Mouse (Mus musculus) layer of hippocampus, adult 18-20 months (tissue): ENCODE data around the gene Mmp28. TPM values are rescaled to one million over a fixed set of nuclear protein-coding genes. Genes with fewer than 3 reads are reported as not detected.

Source experiments
- DNase-seq, 2 experiments: peaks; one replicate each; pipeline ENCODE4 v3.0.0; 2022; ENCODE audit warnings: low spot score in 2 of 2
- long read RNA-seq: library from polyadenylated mRNA; stranded (forward); transcript quantifications from one replicate; pipeline ENCODE4 v2.0.0, GENCODE M21; 2021
- total RNA-seq, 2 experiments: library from RNA; stranded (reverse); gene quantifications; 2 replicates each; pipeline ENCODE4 v1.2.3; 2021

Gene Mmp28
- total RNA-seq: 1 to 10 TPM; 2.9 TPM
- long read RNA-seq: 0 reads

- no peak for DNase-seq
These were observed at the start of gene Mmp28 for GRCm38 (mm10) chr11:83462711-83463244. Gene Mmp28 (minus strand): TSS chr11:83463071.

DNA sequence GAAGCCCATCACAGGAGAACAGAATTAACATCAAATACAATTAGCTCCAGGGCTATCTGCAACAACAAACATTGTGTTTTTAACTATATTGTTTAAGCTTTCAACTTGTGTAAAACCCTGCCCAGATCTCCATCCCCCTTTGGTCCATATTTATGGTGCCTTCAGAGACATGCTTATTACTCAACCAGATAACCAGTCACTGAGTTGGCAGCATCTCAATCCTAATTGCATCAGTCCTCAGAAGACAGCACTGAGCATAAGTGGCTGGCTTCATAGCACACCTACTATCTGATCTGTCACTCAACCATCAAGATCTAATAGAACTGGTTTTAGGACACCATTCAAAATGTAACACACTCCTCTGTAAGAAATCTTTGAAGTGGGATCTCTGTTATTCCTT is 46.6 kb upstream of the Mmp28 start:
- DNase-seq: no peak

DNA sequence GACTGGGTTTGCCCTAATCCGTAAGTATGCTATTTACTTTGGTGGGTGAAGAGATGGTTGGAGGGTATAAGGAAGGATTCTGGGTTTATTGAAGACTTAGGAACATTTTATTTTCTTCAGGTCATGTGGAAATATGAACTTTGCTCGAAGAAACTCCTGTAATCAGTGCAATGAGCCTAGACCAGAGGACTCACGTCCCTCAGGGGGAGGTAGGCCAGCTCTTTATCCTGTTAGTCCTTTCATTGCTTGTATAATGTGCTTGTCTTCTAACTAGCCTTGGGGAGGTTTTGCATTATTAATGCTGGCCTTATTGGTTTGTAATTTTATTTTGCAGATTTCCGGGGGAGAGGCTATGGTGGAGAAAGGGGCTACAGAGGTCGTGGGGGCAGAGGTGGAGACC is 41.4 kb upstream of the Mmp28 start:
- DNase-seq: no peak

DNA sequence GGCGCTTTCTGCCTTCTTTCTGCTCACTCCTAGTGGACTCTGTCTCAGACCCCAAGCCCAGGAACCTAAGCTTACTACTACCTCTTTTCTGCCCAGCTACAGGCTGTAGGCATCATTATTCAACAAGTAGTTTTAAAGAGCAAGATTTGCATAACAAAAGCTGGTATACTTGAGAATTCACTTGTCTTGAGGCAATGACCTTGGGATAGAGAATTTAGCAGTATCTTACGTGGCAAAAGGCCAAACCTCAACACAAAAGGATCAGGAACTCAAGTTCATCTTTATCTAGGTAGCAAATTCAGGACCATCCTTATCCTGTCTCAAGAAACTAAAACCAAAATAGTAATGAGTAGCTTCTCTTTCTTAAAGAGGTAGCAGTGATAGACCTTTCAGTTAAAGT is 32.7 kb upstream of the Mmp28 start:
- no peak for DNase-seq

DNA sequence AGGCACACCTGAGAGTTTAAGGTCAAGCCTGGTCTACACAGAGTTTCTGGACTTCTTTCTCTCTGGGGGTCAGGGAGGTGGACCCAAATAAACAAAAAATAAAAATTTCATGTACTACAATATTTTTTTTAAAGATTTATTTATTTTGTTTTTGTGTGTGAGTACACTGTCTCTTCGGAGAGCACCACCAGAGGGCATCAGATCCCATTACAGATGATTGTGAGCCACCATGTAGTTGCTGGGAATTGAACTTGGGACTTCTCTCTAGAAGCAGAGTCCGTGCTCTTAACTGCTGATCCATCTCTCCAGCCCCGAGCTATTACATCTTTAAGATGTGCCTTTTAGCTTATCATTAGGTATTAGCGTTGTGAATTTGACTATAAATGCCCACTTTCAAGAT is 28.6 kb upstream of the Mmp28 start:
- DNase-seq: no peak

DNA sequence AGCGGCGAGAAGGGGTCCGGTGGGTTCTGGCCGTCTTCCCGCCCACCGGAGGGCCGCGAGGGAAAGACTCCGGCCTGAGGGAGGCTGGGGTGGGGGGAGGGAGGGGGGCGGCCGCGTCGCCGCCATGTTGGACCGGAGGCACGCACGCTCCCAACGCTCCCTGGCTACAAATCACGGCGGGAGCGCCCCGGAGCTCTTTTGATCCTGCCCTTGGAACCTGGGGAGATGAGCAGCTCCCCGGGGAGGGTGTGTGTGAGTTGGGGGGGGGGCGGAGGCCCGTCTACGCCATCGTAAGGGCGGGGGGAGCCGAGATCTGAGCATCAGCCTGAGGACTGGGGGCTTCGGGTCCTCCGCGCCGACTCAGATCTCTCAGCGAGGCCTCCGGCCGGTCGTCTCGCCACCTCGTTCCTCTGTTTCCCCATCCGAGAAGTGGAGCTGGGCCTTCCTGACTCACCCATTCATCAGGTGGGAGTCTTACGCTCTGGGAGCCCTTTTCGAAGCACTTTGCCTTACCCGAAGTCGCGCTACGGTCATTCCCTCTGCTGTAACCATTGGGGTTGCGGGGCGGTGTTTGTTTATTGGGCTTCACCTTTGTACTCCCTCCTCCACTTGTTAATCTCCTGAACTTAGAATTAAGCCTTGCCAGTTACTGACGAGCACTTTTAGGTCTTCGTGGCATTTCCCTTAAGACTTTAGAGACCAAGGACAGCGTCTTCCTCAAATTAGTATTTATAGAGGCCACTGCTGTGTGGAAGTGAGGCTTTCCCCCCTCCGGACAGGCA is 10.6 kb upstream of the Mmp28 start:
- DNase-seq: no peak

GRCm38 (mm10) chr11:83472324-83473234 is 9.7 kb upstream of the Mmp28 start, which contains the start of gene Taf15:
Gene Taf15 (plus strand): TSS chr11:83473086.
- DNase-seq: peak; percentile 98 to 99

- no peak for DNase-seq
These were observed 8.9 kb upstream of the Mmp28 start for GRCm38 (mm10) chr11:83471766-83472165.

DNA sequence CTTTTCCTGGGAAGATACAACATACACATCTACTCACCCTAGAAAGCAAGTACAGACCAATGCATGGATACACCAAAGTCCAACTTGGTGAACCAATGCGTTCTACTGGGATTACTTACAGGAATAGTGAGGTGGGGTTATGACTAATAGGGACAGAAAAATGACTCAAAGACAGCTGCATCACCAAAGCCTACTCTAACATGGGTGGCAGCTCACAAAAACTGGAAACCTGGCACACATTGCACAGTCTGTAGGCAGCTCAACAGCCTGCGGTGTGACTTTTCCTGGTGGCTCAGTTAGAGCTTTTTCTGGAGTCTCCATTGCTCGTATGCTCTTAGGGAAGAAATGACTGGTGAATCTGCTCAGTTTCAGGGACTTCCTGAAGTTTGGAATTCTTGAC is 5.9 kb upstream of the Mmp28 start:
- DNase-seq: peak in 1 of 2 experiments; percentile 27

GRCm38 (mm10) chr11:83467120-83467652 is 4.3 kb upstream of the Mmp28 start:
- peak in 1 of 2 experiments; percentile 19 for DNase-seq

DNA sequence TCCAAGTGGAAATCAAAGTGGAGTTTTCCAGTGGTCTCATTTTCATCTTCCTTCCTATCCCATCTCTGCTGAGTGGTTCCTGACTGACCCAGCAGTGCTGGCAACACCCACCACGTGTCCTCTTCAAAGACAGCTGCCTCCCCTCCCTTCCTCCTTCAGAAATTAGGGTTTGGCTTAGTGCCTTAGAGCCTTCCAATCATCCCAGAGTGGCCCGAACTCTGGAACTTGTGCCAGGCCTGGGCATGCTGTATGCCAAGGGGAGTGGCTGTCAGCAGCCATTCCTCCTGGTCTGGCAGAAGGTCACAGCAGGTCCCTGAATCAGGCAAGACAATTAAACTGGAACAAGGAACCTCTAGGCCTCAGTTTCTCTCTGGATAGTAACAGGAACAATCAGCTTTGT is 3.1 kb upstream of the Mmp28 start:
- no peak for DNase-seq

- no peak for DNase-seq
These were observed 1.3 kb downstream of the Mmp28 start for GRCm38 (mm10) chr11:83461462-83462027.

DNA sequence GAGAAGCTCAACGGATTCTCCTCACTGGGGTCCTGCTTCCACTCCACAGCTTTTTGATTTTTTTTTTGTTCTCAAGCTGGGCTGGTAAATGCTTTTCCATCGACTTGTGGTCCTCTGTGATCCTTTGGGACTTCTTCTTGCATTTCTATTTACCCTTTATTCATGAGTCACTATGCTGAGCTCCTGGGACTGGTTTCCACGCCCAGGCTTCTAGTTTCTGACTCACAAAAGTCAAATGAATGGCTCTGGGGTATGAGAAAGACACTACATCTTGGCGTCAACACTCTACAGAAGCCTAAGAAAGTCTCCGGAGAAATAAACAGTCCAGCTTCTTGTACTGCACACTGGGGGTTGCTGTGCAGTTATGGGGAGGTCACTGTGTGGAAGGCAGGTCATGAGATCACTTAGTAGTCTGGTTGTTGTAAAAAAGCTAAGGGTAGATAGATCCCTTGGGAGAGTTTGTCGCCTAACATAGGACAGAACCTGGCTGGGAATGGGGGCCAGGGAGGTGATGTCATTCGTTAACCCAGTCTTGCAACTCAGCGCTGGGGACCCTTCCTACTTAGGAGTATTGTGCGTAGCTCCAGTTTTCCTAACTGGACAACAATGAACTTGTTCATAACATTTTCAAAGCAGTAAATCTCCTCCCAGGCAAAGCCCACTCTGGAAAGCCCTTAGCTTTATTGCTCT is 4.8 kb downstream of the Mmp28 start:
- DNase-seq: no peak

DNA sequence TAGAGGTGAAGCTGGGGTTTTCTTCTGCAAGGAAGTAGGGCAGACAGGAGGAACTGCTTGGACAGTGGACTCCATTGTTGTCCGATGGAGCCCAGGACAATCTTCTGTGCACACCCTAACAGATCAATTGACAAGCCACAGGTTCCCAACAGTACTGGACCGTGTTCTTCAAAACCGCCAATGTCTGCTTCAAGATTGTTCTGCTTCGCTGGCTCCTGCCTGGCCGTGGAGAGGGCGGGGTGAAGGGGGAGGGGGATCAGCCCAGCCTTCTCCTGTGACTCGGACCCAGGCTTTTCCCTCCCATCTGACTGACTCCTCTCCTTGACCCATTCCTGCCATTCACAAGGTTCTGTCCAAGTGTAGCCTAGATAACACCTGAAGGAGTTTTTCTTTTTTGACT is 5.6 kb downstream of the Mmp28 start:
- no peak for DNase-seq

DNA sequence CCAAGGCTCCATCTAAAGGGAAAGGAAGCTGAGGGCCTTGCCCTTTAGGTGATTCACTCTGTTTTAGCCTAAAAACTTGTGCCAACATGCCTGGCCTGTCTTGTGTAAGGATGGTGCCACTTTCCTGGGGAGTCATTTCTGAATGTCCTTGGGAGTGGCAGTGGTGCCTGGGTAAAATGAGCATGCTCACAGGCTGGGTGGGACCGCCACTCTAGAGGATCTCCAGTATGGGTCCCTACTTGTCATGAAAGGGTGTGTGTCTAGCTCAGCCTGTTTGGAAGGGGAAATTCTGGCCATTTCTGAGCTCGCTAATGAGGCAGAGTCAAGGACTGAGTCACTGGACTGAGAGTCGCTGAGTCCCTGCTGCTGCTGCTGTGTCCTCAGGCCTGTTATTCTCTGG is 7.3 kb downstream of the Mmp28 start:
- no peak for DNase-seq

DNA sequence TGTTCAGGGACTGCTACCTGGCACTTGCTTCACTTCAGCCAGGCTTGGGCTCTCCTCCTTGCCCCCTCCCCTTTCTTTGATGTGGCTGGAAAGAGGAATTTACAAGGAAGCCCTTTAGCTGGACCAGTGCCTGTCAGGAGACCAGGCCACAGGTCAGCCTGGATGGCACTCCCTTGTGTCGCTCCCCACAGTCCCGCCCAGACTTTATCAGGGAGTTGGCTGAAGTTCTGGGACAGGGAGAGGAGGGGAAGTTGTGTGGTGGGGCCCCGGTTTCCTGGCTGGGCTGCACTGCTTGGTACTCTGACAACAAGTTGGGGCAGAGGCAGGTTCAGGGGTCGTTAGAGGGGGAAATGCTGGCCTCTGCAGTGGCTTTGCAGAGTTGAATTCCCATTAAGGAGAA is 8.3 kb downstream of the Mmp28 start:
- DNase-seq: no peak

GRCm38 (mm10) chr11:83451281-83451680 is 11.6 kb downstream of the Mmp28 start:
- no peak for DNase-seq

GRCm38 (mm10) chr11:83450550-83450949 is 12.3 kb downstream of the Mmp28 start:
- DNase-seq: peak in 1 of 2 experiments; percentile 34

DNA sequence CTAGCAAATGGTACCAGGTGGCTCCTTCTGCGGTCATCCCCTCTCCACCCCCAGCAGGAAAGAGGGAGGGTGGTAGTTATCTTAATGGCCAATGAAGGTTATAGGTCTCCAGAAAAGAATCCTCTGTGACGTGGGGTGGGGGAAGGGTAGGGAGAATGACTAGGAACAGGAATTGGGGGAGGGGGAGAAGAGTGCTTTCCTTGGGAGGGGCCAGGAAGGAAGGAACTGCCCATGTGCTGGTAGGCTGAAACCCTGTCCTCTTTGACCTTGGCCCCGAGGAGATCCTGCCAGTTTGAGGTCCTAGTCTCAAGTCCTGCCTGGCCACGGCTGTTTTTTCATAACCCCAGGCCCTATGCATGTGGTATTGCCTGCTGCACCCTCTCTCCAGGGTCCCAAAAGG is 13.6 kb downstream of the Mmp28 start:
- no peak for DNase-seq

- no peak for DNase-seq
These were observed 14.0 kb downstream of the Mmp28 start for GRCm38 (mm10) chr11:83448927-83449236.
